Mouse (Mus musculus) hindbrain, embryonic 15.5 days (tissue): ENCODE data around the gene Slc17a6. TPM values are rescaled to one million over a fixed set of nuclear protein-coding genes. Genes with fewer than 3 reads are reported as not detected.
"Not testable (repeated sequence)": the region's sequence is repeated elsewhere in the genome, so short reads cannot be mapped to it uniquely, and the experiment has no call there.

Experiments
- ATAC-seq: fragments of 200-750 bp; cut with Nextera tagmentation; 2 replicates; pipeline ENCODE4 v1.8.0; 2017; ENCODE audit warnings: low read depth, moderate number of reproducible peaks, moderate TSS enrichment; ENCODE audit not compliant: low FRiP score
- H3K27ac ChIP-seq: fragments of 300-500 bp; sonication (generic); replicated peaks from 2 replicates; pipeline ENCODE4 v1.5.1; 2015; ENCODE audit warnings: mild to moderate bottlenecking, inconsistent platforms
- H3K27me3 ChIP-seq: fragments of 300-500 bp; sonication (generic); 2 replicates; pipeline ENCODE4 v1.6.1; 2015; ENCODE audit warnings: control low read depth, inconsistent platforms
- H3K36me3 ChIP-seq: fragments of 300-500 bp; sonication (generic); 2 replicates; pipeline ENCODE4 v1.6.1; 2015; ENCODE audit warnings: control low read depth, inconsistent platforms
- H3K4me1 ChIP-seq: fragments of 300-500 bp; sonication (generic); replicated peaks from 2 replicates; pipeline ENCODE4 v1.6.1; 2015; ENCODE audit warnings: control low read depth, inconsistent platforms
- H3K4me2 ChIP-seq: fragments of 300-500 bp; sonication (generic); 2 replicates; pipeline ENCODE4 v1.6.1; 2015; ENCODE audit warnings: moderate library complexity, mild to moderate bottlenecking, inconsistent platforms
- H3K4me3 ChIP-seq: fragments of 300-500 bp; sonication (generic); 2 replicates; pipeline ENCODE4 v1.5.1; 2015; ENCODE audit warnings: mild to moderate bottlenecking, inconsistent platforms
- H3K9ac ChIP-seq: fragments of 300-500 bp; sonication (generic); 2 replicates; pipeline ENCODE4 v1.6.1; 2015; ENCODE audit warnings: inconsistent platforms
- H3K9me3 ChIP-seq: fragments of 300-500 bp; sonication (generic); 2 replicates; pipeline ENCODE4 v1.6.1; 2016; ENCODE audit warnings: control low read depth, inconsistent platforms
- WGBS: fragments of 180-500 bp; shearing (Covaris S2); methylation state at CpG from one replicate; pipeline ENCODE4 v1.1.7; 2015; 5-methylcytosine and 5-hydroxymethylcytosine counted together
- polyA plus RNA-seq: library from polyadenylated mRNA; unstranded; fragments of >200 nt; fragmentation: Nextera tagmentation; extraction: Ambion mirVana; gene quantifications from 2 replicates; pipeline ENCODE4 v1.2.1, GENCODE M21; 2015

The Slc17a6 gene
- polyA plus RNA-seq, 1 experiment from 2014 or later = 97.5 TPM

DNA sequence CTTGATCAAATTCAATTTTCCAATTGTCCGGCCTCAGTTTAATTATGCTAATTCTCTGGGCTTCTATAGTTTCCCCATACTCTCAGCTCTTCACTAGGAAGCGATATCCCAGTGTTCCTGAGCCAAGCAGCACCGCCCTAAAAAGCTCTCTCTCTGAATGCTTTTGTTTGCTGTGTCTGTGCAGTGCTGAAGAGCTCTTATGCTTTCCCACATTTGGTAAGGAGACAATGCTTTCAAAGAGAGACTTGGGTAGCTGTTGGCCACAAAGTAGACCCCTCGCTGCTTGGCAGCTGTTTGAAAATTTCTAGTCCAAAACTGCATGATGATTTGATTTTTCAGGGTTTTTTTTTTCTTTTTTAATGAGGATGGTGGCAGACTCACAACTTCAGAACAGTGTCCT is 72.6 kb downstream of the Slc17a6 start:
- peak overlapping the region; percentile 72 for H3K27ac ChIP-seq
- no peaks in the 10 kb centered on the region for H3K27me3 ChIP-seq
- H3K4me1 ChIP-seq = no peaks in the 10 kb centered on the region; the same call in 1 of the 2 replicates
- H3K9me3 ChIP-seq = no peaks in the 10 kb centered on the region
- WGBS = 47% methylated on average over 4 of the region's 4 CpGs
- no peak overlapping the region for H3K4me2 ChIP-seq
- H3K36me3 ChIP-seq = no peaks in the 10 kb centered on the region
- no peak overlapping the region for H3K9ac ChIP-seq
- ATAC-seq = peak; percentile 45; the same call in 1 of the 2 replicates
- H3K4me3 ChIP-seq = no peak overlapping the region

DNA sequence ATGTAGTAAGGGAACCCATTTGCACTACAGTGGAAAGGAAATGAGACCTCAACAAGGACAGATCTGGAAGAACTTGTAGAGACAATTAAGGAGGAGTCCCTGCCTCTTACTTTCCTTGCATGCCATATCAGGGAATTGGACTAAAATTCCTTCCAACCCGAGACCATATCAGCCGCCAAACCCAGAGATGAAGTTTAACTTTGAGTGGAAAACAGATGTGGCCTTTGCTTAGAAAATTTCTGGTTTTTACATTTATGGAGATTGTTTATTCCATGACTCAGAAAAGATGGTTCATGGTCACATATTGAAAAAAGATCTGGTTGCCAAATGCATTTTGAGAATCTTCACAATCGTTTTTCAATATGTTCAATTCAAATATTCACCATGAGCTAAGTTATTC is 87.7 kb downstream of the Slc17a6 start:
- no peaks in the 10 kb centered on the region for H3K4me1 ChIP-seq
- no peak overlapping the region for H3K9ac ChIP-seq
- H3K4me2 ChIP-seq = no peak overlapping the region
- H3K4me3 ChIP-seq = no peak overlapping the region
- no peaks in the 10 kb centered on the region for H3K36me3 ChIP-seq
- H3K27ac ChIP-seq = no peak overlapping the region
- WGBS = 86% methylated on average over 3 of the region's 3 CpGs
- no peaks in the 10 kb centered on the region for H3K9me3 ChIP-seq
- no peaks in the 10 kb centered on the region for H3K27me3 ChIP-seq
- ATAC-seq = no peak

DNA sequence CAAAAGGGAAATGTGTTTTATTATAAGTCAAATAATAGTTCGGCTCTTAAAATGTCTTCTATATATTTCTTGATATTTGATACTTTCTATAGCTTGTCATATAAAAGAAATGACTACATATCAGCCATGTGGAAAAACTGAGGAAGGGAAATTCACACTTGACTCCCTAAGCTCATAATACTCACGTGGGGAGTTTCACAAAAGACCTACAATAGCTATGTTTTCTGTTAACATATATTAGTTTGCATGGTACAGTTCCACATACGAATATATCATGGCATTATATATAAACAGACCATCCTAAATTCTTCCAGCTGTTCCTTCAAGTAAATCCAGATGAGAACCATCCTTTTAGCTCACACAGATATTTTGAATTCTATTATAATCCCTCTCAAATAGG is 88.5 kb downstream of the Slc17a6 start:
- not testable (repeated sequence) for H3K27me3 ChIP-seq, H3K9me3 ChIP-seq, H3K4me2 ChIP-seq, H3K9ac ChIP-seq, H3K4me1 ChIP-seq, H3K36me3 ChIP-seq, H3K27ac ChIP-seq, H3K4me3 ChIP-seq, ATAC-seq
- WGBS = 83% methylated on average over 3 of the region's 3 CpGs

DNA sequence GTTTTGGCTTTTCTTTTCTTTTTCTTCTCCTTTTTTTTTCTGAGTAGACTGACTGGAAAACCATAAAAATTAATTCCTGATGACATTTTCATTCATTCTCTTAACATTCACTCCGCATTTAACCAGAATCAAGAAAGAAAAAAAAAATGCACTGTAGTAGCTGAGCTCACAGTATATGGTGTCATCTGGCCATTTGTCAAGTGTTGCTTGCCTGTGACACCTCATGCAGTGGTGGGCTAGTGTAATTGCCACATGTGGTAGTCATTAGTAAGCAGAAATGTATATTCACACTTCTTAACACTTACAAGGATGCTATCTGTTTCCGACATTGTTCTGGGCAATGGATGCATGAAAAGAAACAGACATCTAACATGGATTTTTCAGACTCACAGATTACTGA is 94.0 kb downstream of the Slc17a6 start:
- no peak for ATAC-seq
- Histone ChIP-seq H3K4me2 (no peak overlapping the region), H3K27me3 (no peaks in the 10 kb centered on the region), H3K9me3 (no peaks in the 10 kb centered on the region), H3K36me3 (no peaks in the 10 kb centered on the region), H3K27ac (no peak overlapping the region), H3K4me3 (no peak overlapping the region), H3K9ac (no peak overlapping the region), H3K4me1 (no peaks in the 10 kb centered on the region)
- WGBS = 80% methylated on average over 2 of the region's 2 CpGs

Other genes with a start within 250 kb of the Slc17a6 start
- 1.0 and 1.2 TPM in 2 replicates for gene Ano5, start 111.0 kb upstream of the Slc17a6 start, polyA plus RNA-seq
- 12.9 and 14.0 TPM in 2 replicates for gene Gas2, start 240.0 kb downstream of the Slc17a6 start, polyA plus RNA-seq
- gene Fancf, start 240.3 kb downstream of the Slc17a6 start, polyA plus RNA-seq = 9.5 TPM in 2 replicates